Comparison of ENCODE assay signal across 9 mouse cellular contexts in genomic region chr4:138859728-138860127, GRCm38 (mm10). TPM values are rescaled to one million over a fixed set of nuclear protein-coding genes. Genes with fewer than 3 reads are reported as not detected.
A peak's percentile ranks its signal among the peaks of the same experiment; 100 is the strongest.
DNase-seq lines count a peak whose midpoint lies in the region; ATAC-seq and TF ChIP-seq lines count a peak whose summit lies in the region.
"Had no signal": no experiment of that assay in that cellular context is flagged by ENCODE, and none has a peak within 500 bp of the region (broad histone marks: within the 10 kb centered on the region; RNA-seq: fewer than 3 reads in every experiment).

No protein-coding gene starts in this region.

- no peak overlapping the region for H3K27ac ChIP-seq in heart, adult 2 months
- H3K27ac ChIP-seq in hindbrain, postnatal 0 days, result peak overlapping the region; percentile 64

- no peaks in the 10 kb centered on the region for H3K4me1 ChIP-seq in heart, adult 2 months (ENCODE audit: control insufficient read depth, insufficient read depth, low read length)
- H3K4me1 ChIP-seq in hindbrain, postnatal 0 days (ENCODE audit: insufficient read depth, low read length), result no peaks in the 10 kb centered on the region

- ATAC-seq in hindbrain, postnatal 0 days, result peak; percentile 88
- ATAC-seq in megakaryocyte progenitor cell, adult 5-6 weeks (replicated peaks; ENCODE audit: poor library complexity), result peak; percentile 77

- no peak overlapping the region for H3K4me3 ChIP-seq in heart, adult 2 months
- peak overlapping the region; percentile 16 for H3K4me3 ChIP-seq in hindbrain, postnatal 0 days (ENCODE audit: low read length)

- H3K9me3 ChIP-seq in hindbrain, postnatal 0 days (ENCODE audit: low read length), result no peaks in the 10 kb centered on the region

- 3% methylated on average over 13 of the region's 13 CpGs for WGBS in heart, adult 2 months
- 4% methylated on average over 13 of the region's 13 CpGs for WGBS in hindbrain, postnatal 0 days

- intact Hi-C loops in heart, adult 2 months (cut with DNase I), result no loop called here
- intact Hi-C loops in left cerebral cortex, postnatal 10 days (cut with DNase I), result loop anchor here (10.0 kb wide), 2 partner anchors 305 to 545 kb away; no protein-coding TSS in a partner anchor

- no peak overlapping the region for H3K9ac ChIP-seq in heart, adult 2 months (ENCODE audit: low read depth, low read length)
- 0 out of 2 replicates have a peak overlapping the region, but pooled peaks have one; percentile 14 for H3K9ac ChIP-seq in hindbrain, postnatal 0 days (replicated peaks; ENCODE audit: low read length)

- H3K27me3 ChIP-seq in heart, adult 2 months (ENCODE audit: control insufficient read depth, insufficient read depth, low read length), result no peaks in the 10 kb centered on the region
- no peaks in the 10 kb centered on the region for H3K27me3 ChIP-seq in hindbrain, postnatal 0 days (ENCODE audit: insufficient read depth, low read length)
- 0 out of 2 replicates have a peak, but pooled peaks cover 2% of the 10 kb centered on the region for H3K27me3 ChIP-seq in splenic B cell, adult 2 months (ENCODE audit: control insufficient read depth, insufficient read depth, low read length, poor library complexity, severe bottlenecking)

- peak overlapping the region; percentile 52 for H3K4me2 ChIP-seq in hindbrain, postnatal 0 days (ENCODE audit: low read depth, low read length)

- no peaks in the 10 kb centered on the region for H3K79me2 ChIP-seq in heart, adult 2 months (replicated peaks; ENCODE audit: control insufficient read depth, insufficient read depth, low read length)

- peak; percentile 62 for TF ChIP-seq CTCF in heart, adult 2 months (IDR thresholded peaks at IDR 0.05)
- peak; percentile 80 for TF ChIP-seq CTCF in hindbrain, postnatal 0 days (IDR thresholded peaks at IDR 0.05; ENCODE audit: low read depth)

- H3K36me3 ChIP-seq in heart, adult 2 months (ENCODE audit: control insufficient read depth, insufficient read depth, low read length), result no peaks in the 10 kb centered on the region
- no peaks in the 10 kb centered on the region for H3K36me3 ChIP-seq in hindbrain, postnatal 0 days (ENCODE audit: insufficient read depth, low read length)
- H3K36me3 ChIP-seq in splenic B cell, adult 2 months (ENCODE audit: control insufficient read depth, insufficient read depth, low read length, poor library complexity, severe bottlenecking), result no peaks in the 10 kb centered on the region

- TF ChIP-seq EP300 in heart, adult 2 months (IDR thresholded peaks at IDR 0.05; ENCODE audit: insufficient read depth, low read depth, low read length), result no peak

- TF ChIP-seq POLR2A in heart, adult 2 months (IDR thresholded peaks at IDR 0.05; ENCODE audit: insufficient read depth, low read depth, low read length), result no peak

- peak in 1 of 2 experiments; percentile 71 for DNase-seq in heart, adult 2 months
- DNase-seq in heart, adult 9 months (ENCODE audit: low spot score in 2 of 2), result no peak
- peak; percentile 90 for DNase-seq in cerebellum, adult 9-10 months
- peak; percentile 69 for DNase-seq in forelimb bud, embryonic 11.5 days (ENCODE audit: low read depth, low spot score)
- peak; percentile 92 for DNase-seq in hindbrain, postnatal 0 days (ENCODE audit: low spot score)
- DNase-seq in left cerebral cortex, postnatal 10 days (ENCODE audit: extremely low spot score in 1 of 2, low spot score in 2 of 2), result peak; percentile 67 to 88
- DNase-seq in splenic B cell, adult 2 months (ENCODE audit: low read depth, low spot score), result peak; percentile 43

RNA-seq across cellular contexts. Expression of gene Pla2g5, which starts 3.6 kb away (rescaled TPM):
- 10 to 100 TPM; 24.8 to 33.0 TPM for total RNA-seq in heart, adult 2 months (2021)
- polyA plus RNA-seq in heart, adult 2 months (2012; rRNA removed), result 87.6 and 129 TPM in 2 replicates
- 0.94 TPM in 1 of 2 replicates, not detected in the other for total RNA-seq in hindbrain, postnatal 0 days (2014; rRNA removed)
- polyA plus RNA-seq in hindbrain, postnatal 0 days (2015; fragmentation: Nextera tagmentation; extraction: Ambion mirVana), result 1.1 and 1.9 TPM in 2 replicates
- 1 to 10 TPM; 1.2 to 1.3 TPM for total RNA-seq in left cerebral cortex, postnatal 10 days (2021)
- total RNA-seq in megakaryocyte progenitor cell, adult 5-6 weeks (2015), result not detected in 2 replicates
- not detected in 2 replicates for total RNA-seq in megakaryocyte progenitor cell, adult 5-6 weeks (2017)
- polyA plus RNA-seq: liver, embryonic 16.5 days had no signal

RNA-seq across cellular contexts. Expression of gene Gm13030, which starts 14.0 kb away (rescaled TPM):
- not detected for total RNA-seq in heart, adult 2 months (2021)
- polyA plus RNA-seq in heart, adult 2 months (2012; rRNA removed), result not detected in 2 replicates
- not detected in 2 replicates for total RNA-seq in hindbrain, postnatal 0 days (2014; rRNA removed)
- polyA plus RNA-seq in hindbrain, postnatal 0 days (2015; fragmentation: Nextera tagmentation; extraction: Ambion mirVana), result not detected in 2 replicates
- not detected for total RNA-seq in left cerebral cortex, postnatal 10 days (2021)
- total RNA-seq in megakaryocyte progenitor cell, adult 5-6 weeks (2015), result not detected in 2 replicates
- total RNA-seq in megakaryocyte progenitor cell, adult 5-6 weeks (2017), result not detected in 2 replicates
- polyA plus RNA-seq: liver, embryonic 16.5 days had no signal

RNA-seq across cellular contexts. Expression of gene Pla2g2e, which starts 18.0 kb away (rescaled TPM):
- 1 to 10 TPM in 1 of 2 experiments, under 1 TPM in 1; 0.73 to 1.6 TPM for total RNA-seq in heart, adult 2 months (2021)
- 0.43 TPM in 1 of 2 replicates, not detected in the other for polyA plus RNA-seq in heart, adult 2 months (2012; rRNA removed)
- total RNA-seq in hindbrain, postnatal 0 days (2014; rRNA removed), result not detected in 2 replicates
- not detected in 2 replicates for polyA plus RNA-seq in hindbrain, postnatal 0 days (2015; fragmentation: Nextera tagmentation; extraction: Ambion mirVana)
- not detected for total RNA-seq in left cerebral cortex, postnatal 10 days (2021)
- total RNA-seq in megakaryocyte progenitor cell, adult 5-6 weeks (2015), result not detected in 2 replicates
- not detected in 2 replicates for total RNA-seq in megakaryocyte progenitor cell, adult 5-6 weeks (2017)
- polyA plus RNA-seq: liver, embryonic 16.5 days had no signal

RNA-seq across cellular contexts. Expression of gene Otud3, which starts 54.0 kb away (rescaled TPM):
- total RNA-seq in heart, adult 2 months (2021), result 10 to 100 TPM; 10.4 to 11.7 TPM
- polyA plus RNA-seq in heart, adult 2 months (2012; rRNA removed), result 6.1 and 8.8 TPM in 2 replicates
- 4.6 and 6.8 TPM in 2 replicates for total RNA-seq in hindbrain, postnatal 0 days (2014; rRNA removed)
- polyA plus RNA-seq in hindbrain, postnatal 0 days (2015; fragmentation: Nextera tagmentation; extraction: Ambion mirVana), result 3.8 and 3.9 TPM in 2 replicates
- total RNA-seq in left cerebral cortex, postnatal 10 days (2021), result 10 to 100 TPM; 13.1 to 13.7 TPM
- total RNA-seq in megakaryocyte progenitor cell, adult 5-6 weeks (2015), result 1.9 and 3.9 TPM in 2 replicates
- 8.6 and 8.9 TPM in 2 replicates for total RNA-seq in megakaryocyte progenitor cell, adult 5-6 weeks (2017)

Comparison
In these comparisons a context has a peak if more than half of its experiments do, and no peak if none do; other contexts are left out.
1. DNase-seq: peak in cerebellum, adult 9-10 months (single experiment), forelimb bud, embryonic 11.5 days (single experiment), hindbrain, postnatal 0 days (single experiment), left cerebral cortex, postnatal 10 days (2 of 2) and splenic B cell, adult 2 months (single experiment); none in heart, adult 9 months (0 of 2).
2. RNA of gene Pla2g5, which starts 3.6 kb away (total RNA-seq): 24.8 to 33.0 TPM in heart, adult 2 months; 1.2 to 1.3 TPM in left cerebral cortex, postnatal 10 days, 0.94 TPM in hindbrain, postnatal 0 days and not detected in megakaryocyte progenitor cell, adult 5-6 weeks; every median in the first group is over 10 times any median in the second.